Mouse (Mus musculus): ENCODE measurements at regions not wholly inside any gene's neighbourhood (a gene's known extent, or its start where the extent isn't known, plus 50 kb on each side); places are given as distances from the start of the nearest gene placed in this dataset.

DNA sequence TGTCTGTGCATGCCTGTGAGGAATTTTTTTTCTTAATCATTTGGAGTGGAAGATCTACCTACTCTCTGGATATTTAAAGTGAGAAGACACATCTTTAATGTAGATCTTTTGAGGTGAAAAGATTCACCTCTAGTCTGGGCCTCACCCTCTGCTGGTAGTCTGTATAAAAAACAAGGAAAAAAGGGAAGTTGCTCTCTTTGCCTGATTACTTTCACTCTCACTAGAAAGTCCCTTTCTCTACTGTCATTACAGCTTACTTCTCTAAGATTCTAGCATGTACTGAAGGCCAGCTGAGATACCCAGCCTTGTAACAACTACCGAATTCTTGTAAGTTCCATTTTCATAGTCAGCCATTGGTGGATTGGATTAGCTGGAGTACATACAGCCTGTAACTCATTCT is 3791.9 kb downstream of the 9330182O14Rik start:
- ATAC-seq (replicated peaks; ENCODE audit: poor library complexity) = peak; percentile 50

DNA sequence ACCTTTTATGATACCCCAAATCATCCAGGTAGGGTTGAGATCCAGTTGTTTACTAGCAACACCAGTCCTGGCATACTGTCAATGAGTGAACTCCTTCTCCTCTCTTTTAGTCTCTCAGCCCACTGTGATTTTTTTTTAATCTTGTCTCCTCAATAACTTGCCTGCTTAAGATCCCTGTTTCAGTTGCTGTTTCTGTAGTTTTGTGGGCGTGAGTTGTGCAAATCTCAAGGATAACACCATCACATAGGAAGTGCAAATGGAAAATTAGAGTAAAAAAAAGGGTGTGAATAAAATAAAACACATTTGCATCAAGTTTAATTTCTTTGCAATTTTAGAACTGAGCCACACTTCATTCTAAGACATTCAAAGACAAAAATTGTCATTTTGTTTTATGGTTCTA is 3799.4 kb downstream of the 9330182O14Rik start:
- ATAC-seq (replicated peaks; ENCODE audit: poor library complexity) = no peak

DNA sequence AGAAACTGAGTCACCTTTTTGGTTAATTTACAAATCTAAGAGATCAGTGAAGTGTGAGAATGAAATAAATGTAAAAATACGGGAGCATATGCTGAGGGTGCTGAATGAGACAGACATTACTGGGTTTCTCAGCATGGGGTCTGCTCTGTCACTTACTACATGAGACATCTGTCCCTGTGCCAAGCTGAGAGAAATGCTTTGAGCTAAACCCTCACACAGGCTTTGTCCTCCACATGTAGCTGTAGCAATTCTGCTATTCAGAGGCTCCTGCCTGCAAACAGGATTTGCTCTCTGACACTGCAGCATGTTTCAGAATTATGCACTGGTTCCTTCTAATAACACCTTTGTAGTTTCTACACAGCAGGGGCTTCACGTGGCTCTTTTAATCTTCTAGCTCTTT is 3806.3 kb downstream of the 9330182O14Rik start:
- ATAC-seq (replicated peaks; ENCODE audit: poor library complexity) = no peak

GRCm38 (mm10) chr15:43940905-43941304 is 3806.7 kb downstream of the 9330182O14Rik start:
- no peak for ATAC-seq (replicated peaks; ENCODE audit: poor library complexity)

DNA sequence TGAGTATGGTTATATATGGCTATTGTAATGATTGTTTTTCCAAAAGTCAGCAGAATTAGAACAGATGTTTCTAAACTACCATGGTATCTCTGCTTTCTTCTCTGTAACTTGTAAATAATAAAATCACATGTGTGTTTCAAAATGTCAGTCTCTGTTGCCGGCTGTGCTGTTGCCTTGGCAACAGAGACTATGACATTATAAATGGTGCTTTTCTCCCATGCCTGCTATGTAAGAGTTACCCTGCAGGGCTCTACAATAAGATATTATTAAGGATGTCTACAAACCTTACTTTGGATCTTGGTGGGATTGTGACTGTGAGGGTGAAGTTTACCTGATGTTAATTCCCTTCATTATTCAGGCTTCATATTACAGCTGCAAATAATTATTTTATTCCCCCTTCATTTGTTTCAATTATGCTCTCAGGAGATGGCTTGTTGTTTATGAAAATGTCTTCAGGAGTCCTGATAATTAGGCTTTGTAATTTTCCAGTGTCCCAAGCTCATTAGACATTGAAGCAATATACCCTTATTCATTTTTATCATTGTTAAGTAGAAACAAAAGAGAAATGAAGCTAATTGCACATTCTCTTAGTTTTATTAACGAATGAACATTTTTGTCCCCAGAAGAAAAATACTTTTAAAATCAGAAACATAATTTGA is 3808.0 kb downstream of the 9330182O14Rik start:
- ATAC-seq (replicated peaks; ENCODE audit: poor library complexity) = no peak

DNA sequence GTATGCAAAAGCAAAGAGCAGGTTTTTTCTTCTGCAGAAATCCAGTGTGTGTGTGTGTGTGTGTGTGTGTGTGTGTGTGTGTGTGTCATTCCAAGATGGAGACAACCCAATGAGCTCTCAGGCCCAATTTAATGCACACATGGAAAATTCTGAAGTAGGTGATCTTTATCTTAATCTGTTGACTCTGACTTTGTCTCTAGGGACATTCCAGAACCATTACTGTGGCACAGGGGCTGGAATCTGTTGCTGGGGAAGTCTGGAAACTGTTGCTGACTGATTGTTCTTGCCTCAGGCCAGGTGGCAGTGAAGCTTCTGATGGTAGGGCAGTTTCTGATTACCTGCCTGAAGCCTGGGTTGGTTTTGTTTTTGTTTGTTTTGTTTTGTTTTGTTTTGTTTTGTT is 3850.8 kb downstream of the 9330182O14Rik start:
- no peak for ATAC-seq (replicated peaks; ENCODE audit: poor library complexity)

- ATAC-seq (replicated peaks; ENCODE audit: poor library complexity) = peak; percentile 66; the same call in 1 of the 2 replicates
Observed at GRCm38 (mm10) chr15:43991229-43991628, 3857.1 kb downstream of the 9330182O14Rik start.

GRCm38 (mm10) chr15:43992936-43993335 is 3858.8 kb downstream of the 9330182O14Rik start:
- ATAC-seq (replicated peaks; ENCODE audit: poor library complexity) = no peak

DNA sequence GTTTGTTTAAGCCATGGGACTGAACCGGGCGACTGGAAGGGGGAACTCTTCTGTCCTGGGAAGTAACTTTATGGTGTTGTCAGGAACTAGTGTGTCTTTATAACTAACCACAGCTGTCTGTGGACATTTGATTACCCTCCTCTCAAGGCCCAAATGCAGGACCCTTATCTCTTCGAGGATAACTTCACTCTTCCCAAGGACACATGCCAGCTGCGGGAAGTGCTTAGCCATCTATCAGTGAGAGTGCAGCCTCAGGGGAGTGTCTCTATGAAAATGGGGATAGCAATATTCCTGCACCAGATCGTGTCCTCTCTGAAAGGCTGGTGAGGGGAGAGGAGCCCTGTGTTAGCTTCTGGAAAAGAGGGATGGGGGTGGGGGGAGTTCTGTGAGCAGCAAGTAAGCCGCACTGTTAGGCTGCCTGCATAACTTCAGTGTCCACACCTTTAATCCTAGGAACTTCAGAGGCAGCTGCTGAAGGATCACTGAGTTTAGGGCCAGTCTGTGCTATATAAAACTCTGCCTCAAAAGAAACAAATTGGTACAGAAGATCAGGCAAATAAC is 3892.4 kb downstream of the 9330182O14Rik start:
- ATAC-seq (replicated peaks; ENCODE audit: poor library complexity) = no peak

GRCm38 (mm10) chr15:44035900-44036299 is 3901.7 kb downstream of the 9330182O14Rik start:
- ATAC-seq (replicated peaks; ENCODE audit: poor library complexity) = no peak

DNA sequence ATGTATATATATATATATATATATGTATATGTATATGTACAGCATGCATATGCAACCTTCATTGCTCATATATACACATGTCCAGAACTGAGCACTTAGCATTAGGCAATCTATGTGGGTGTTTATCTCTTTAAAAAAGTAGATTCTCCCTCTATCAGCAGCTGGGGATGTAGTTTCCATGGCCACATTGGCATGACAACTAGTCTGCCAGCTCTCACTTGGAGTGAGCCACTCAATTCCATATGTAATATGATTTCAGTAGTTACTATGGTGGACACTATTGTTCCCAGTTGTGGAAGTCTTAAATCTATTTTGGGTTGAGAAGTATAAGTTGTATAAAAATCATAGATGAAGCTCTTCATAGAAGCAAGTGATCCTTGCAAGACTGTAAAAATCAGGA is 3903.7 kb downstream of the 9330182O14Rik start:
- ATAC-seq (replicated peaks; ENCODE audit: poor library complexity) = no peak

GRCm38 (mm10) chr15:44050565-44051274 is 3916.6 kb downstream of the 9330182O14Rik start:
- no peak for ATAC-seq (replicated peaks; ENCODE audit: poor library complexity)

DNA sequence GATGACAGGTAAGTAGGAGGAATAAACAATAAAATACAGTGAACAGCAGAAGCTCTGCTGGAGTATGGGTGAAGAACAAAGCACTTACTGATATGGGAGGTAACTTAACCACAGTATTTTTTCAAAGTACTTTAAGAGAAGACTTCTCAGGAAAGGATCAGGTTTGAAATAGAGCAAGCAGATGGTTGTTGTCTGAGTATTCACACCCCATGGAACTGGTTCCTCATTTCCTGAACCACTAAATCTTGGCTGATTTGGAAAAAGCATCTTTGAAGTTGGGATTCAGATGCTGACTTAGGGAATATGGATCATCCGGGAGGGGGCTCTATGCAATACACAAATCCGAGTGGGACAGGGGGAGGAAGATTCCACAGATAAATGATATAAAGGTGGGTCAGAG is 3930.7 kb downstream of the 9330182O14Rik start:
- no peak for ATAC-seq (replicated peaks; ENCODE audit: poor library complexity)

DNA sequence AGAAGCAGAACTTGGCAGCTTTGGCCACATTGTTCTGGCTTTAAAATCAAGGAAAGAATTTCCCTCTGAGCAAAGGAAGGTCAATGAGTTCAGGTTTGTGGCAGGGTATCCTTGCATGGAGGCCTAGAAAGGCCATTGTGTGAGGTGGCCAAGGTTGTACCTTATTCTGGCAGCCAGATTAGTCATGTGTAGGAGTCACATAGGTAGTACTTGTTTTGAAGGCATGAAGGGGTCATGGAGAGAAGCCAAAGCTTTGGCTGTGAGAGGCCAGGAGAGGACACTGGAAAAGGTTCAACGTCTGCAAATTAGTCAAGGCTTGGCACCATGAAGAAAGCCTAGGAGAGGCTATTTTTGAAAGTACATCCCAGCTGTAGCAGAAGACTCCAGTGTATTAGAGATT is 3949.5 kb downstream of the 9330182O14Rik start:
- ATAC-seq (replicated peaks; ENCODE audit: poor library complexity) = no peak

DNA sequence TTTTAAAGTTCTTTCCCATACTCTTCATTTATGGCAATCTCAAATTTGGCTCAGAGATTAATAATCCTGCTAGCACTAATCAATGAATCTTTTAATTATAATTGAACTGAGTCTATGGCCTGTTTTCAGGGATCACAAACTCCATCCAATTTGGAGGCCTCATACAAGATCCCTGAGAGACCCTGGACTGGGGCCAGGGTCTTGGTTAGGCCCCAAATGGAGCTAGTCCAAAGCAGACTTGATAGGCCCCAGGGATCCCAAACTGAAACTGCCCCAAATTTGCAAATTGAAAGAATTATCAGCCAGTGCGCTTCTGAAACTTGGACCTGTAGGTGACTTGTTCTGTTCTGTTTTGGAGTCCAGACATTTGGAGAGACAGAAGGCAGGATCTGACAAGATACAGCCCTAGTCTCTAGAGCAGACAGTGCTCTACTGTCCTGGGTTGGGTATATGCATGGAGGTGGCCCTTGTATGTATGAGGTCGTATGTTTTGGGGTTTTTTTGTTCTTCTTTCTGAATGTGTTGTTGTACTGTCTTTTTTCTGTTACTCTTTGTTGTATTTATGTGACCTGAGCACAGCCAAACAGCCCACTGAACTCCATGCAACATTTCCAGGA is 3978.3 kb downstream of the 9330182O14Rik start:
- no peak for ATAC-seq (replicated peaks; ENCODE audit: poor library complexity)

GRCm38 (mm10) chr15:44134213-44134612 is 4000.0 kb downstream of the 9330182O14Rik start:
- no peak for ATAC-seq (replicated peaks; ENCODE audit: poor library complexity)

All from megakaryocyte progenitor cell, adult 5-6 weeks (primary cell).